Mouse (Mus musculus): ENCODE data around the gene Ppp1r12a.

Ppp1r12a gene

GRCm38 (mm10) chr10:108182386-108182785 lies 20.4 kb downstream of the Ppp1r12a start:
- Histone ChIP-seq H3K4me1 (replicated peaks; ENCODE audit: low read depth, low read length) (peaks cover 38% of the 10 kb centered on the region), H3K4me3 (replicated peaks; ENCODE audit: low read length) (no peak overlapping the region), H3K27me3 (ENCODE audit: insufficient read depth, low read length) (no peaks in the 10 kb centered on the region), H3K36me3 (ENCODE audit: insufficient read depth, low read length) (no peaks in the 10 kb centered on the region), H3K9me3 (ENCODE audit: low read length) (no peaks in the 10 kb centered on the region)
- TF ChIP-seq NANOG (IDR thresholded peaks at IDR 0.05; ENCODE audit: borderline replicate concordance, low read length) (no peak), POU5F1 (IDR thresholded peaks at IDR 0.05; ENCODE audit: borderline replicate concordance, low read length) (no peak), CTCF (conservative IDR thresholded peaks at IDR 0.05; ENCODE audit: low read length) (no peak)

DNA sequence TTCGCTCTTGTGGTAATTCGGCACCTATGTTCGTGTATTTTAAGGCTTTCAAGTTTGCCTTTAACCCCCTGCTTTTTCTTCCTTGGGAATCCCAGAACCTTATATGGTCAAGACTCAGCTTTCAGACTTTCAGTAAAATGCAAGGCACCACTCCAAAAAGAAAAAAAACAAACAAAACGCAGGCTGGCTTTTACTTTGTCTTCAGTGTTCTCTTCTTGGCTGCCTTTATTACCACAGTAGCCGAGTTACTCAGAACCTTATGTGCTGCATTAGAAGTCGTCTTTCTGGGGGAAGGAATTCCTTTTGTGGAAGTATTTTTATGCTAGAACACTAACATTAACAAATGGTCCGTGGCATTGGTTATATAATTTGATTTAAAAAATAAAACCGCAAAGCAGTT lies 22.8 kb downstream of the Ppp1r12a start:
- Histone ChIP-seq H3K9me3 (ENCODE audit: low read length) (no peaks in the 10 kb centered on the region), H3K36me3 (ENCODE audit: insufficient read depth, low read length) (peaks cover 3% of the 10 kb centered on the region; the same call in 1 of the 2 replicates), H3K4me1 (replicated peaks; ENCODE audit: low read depth, low read length) (peaks cover 38% of the 10 kb centered on the region), H3K4me3 (replicated peaks; ENCODE audit: low read length) (no peak overlapping the region), H3K27me3 (ENCODE audit: insufficient read depth, low read length) (no peaks in the 10 kb centered on the region)
- TF ChIP-seq CTCF (conservative IDR thresholded peaks at IDR 0.05; ENCODE audit: low read length) (no peak), NANOG (IDR thresholded peaks at IDR 0.05; ENCODE audit: borderline replicate concordance, low read length) (no peak)

DNA sequence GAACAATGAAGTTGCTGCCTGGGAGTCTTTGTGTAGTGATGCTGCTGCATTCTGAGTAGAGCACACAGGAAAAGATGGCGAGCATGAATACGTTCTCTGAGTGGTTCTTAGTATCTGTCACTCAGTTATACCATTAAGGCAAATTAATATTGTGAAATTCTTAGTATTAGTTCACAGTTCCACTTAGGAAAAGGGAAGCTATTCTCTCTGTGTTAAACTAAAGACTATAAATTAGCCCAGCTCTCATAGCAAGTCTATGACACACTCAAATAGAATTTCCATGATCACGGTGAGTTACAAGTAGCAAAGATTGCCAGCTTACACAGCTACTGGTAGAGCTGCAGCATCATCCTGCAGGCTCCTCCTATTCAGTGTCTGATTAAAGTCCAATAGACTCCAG lies 23.3 kb downstream of the Ppp1r12a start:
- H3K4me3 ChIP-seq (replicated peaks; ENCODE audit: low read length): no peak overlapping the region
- TF ChIP-seq CTCF (conservative IDR thresholded peaks at IDR 0.05; ENCODE audit: low read length): no peak
- no peak for TF ChIP-seq POU5F1 (IDR thresholded peaks at IDR 0.05; ENCODE audit: borderline replicate concordance, low read length)
- TF ChIP-seq NANOG (IDR thresholded peaks at IDR 0.05; ENCODE audit: borderline replicate concordance, low read length): no peak

DNA sequence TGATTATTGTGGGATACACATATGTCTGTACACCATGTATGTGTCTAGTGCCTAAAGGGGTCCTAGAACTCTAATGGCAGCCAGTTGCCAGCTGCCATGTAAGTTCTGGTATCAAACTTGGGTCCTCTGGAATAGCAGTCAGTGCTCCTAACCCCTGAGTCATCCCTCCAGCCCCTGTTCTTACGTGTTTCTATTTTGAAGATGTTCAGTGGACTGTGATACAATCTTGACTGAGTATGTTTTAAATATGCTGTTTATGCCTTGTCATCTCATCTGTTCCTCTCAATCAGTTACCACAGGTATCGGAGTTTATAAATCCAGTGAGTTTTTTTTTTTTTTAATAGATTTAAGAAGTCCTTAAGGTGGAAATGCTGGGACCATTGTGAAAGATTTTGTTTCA lies 27.3 kb downstream of the Ppp1r12a start:
- Histone ChIP-seq H3K4me1 (replicated peaks; ENCODE audit: low read depth, low read length) (peaks cover 13% of the 10 kb centered on the region; the same call in 1 of the 2 replicates), H3K9me3 (ENCODE audit: low read length) (no peaks in the 10 kb centered on the region)

More for the DNA sequence above, 23.3 kb downstream of the Ppp1r12a start:
- no peaks in the 10 kb centered on the region for H3K9me3 ChIP-seq (ENCODE audit: low read length)
- H3K36me3 ChIP-seq (ENCODE audit: insufficient read depth, low read length): peaks cover 3% of the 10 kb centered on the region; the same call in 1 of the 2 replicates
- peaks cover 38% of the 10 kb centered on the region for H3K4me1 ChIP-seq (replicated peaks; ENCODE audit: low read depth, low read length)
- H3K27me3 ChIP-seq (ENCODE audit: insufficient read depth, low read length): no peaks in the 10 kb centered on the region

DNA sequence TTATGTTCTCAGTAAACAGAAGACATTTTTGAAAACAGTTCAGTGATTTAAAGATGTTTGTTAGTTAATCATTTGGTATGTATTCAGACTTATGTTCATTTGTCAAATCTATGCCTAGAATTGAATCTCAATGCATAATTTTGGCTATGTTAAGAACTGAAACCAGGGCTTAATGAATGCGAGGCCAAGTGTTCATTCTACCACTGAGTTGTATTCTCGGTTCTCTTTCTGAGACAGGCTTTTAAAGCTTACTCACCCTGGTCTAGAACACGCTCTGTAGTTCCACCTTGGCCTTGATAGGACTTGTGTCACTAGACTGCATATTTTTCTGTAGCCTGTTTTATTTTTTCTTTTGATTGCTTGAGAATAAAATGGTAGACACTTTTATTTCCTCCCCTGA lies 28.0 kb downstream of the Ppp1r12a start:
- H3K27me3 ChIP-seq (ENCODE audit: insufficient read depth, low read length): no peaks in the 10 kb centered on the region
- H3K4me3 ChIP-seq (replicated peaks; ENCODE audit: low read length): no peak overlapping the region
- H3K9me3 ChIP-seq (ENCODE audit: low read length): no peaks in the 10 kb centered on the region
- peaks cover 11% of the 10 kb centered on the region for H3K4me1 ChIP-seq (replicated peaks; ENCODE audit: low read depth, low read length)
- peaks cover 3% of the 10 kb centered on the region; the same call in 1 of the 2 replicates for H3K36me3 ChIP-seq (ENCODE audit: insufficient read depth, low read length)
- TF ChIP-seq NANOG (IDR thresholded peaks at IDR 0.05; ENCODE audit: borderline replicate concordance, low read length) (no peak), CTCF (conservative IDR thresholded peaks at IDR 0.05; ENCODE audit: low read length) (no peak), POU5F1 (IDR thresholded peaks at IDR 0.05; ENCODE audit: borderline replicate concordance, low read length) (no peak)

More for the DNA sequence above, 27.3 kb downstream of the Ppp1r12a start:
- Histone ChIP-seq H3K36me3 (ENCODE audit: insufficient read depth, low read length) (peaks cover 3% of the 10 kb centered on the region; the same call in 1 of the 2 replicates), H3K27me3 (ENCODE audit: insufficient read depth, low read length) (no peaks in the 10 kb centered on the region), H3K4me3 (replicated peaks; ENCODE audit: low read length) (no peak overlapping the region)
- no peak for TF ChIP-seq NANOG (IDR thresholded peaks at IDR 0.05; ENCODE audit: borderline replicate concordance, low read length)
- no peak for TF ChIP-seq POU5F1 (IDR thresholded peaks at IDR 0.05; ENCODE audit: borderline replicate concordance, low read length)

DNA sequence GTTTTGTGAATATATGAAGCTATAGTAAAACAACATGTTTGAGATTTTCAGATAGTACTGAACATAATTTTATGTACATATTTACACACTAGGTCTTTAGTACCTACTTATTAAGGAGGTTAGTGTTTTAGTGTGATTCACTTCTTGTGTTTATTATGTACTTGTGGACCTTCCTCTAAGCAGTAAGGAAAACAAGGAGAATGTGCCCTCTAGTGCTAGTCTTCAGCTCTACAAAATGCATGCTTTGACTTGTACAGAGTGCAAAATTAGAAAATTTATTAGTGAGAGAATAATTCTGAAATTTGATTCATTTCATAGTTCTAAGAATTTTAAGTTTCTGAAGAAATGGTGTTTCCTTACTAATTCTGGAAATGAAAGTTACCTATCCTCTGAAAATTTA lies 28.6 kb downstream of the Ppp1r12a start:
- Histone ChIP-seq H3K9me3 (ENCODE audit: low read length) (no peaks in the 10 kb centered on the region), H3K4me3 (replicated peaks; ENCODE audit: low read length) (no peak overlapping the region), H3K36me3 (ENCODE audit: insufficient read depth, low read length) (peaks cover 3% of the 10 kb centered on the region; the same call in 1 of the 2 replicates), H3K27me3 (ENCODE audit: insufficient read depth, low read length) (no peaks in the 10 kb centered on the region), H3K4me1 (replicated peaks; ENCODE audit: low read depth, low read length) (peaks cover 10% of the 10 kb centered on the region)
- no peak for TF ChIP-seq POU5F1 (IDR thresholded peaks at IDR 0.05; ENCODE audit: borderline replicate concordance, low read length)
- TF ChIP-seq CTCF (conservative IDR thresholded peaks at IDR 0.05; ENCODE audit: low read length): no peak
- TF ChIP-seq NANOG (IDR thresholded peaks at IDR 0.05; ENCODE audit: borderline replicate concordance, low read length): no peak

GRCm38 (mm10) chr10:108191381-108191787 lies 29.4 kb downstream of the Ppp1r12a start:
- H3K4me3 ChIP-seq (replicated peaks; ENCODE audit: low read length): no peak overlapping the region
- TF ChIP-seq NANOG (IDR thresholded peaks at IDR 0.05; ENCODE audit: borderline replicate concordance, low read length) (no peak), POU5F1 (IDR thresholded peaks at IDR 0.05; ENCODE audit: borderline replicate concordance, low read length) (no peak), CTCF (conservative IDR thresholded peaks at IDR 0.05; ENCODE audit: low read length) (no peak)

GRCm38 (mm10) chr10:108192306-108192705 lies 30.3 kb downstream of the Ppp1r12a start:
- Histone ChIP-seq H3K9me3 (ENCODE audit: low read length) (no peaks in the 10 kb centered on the region), H3K36me3 (ENCODE audit: insufficient read depth, low read length) (peaks cover 6% of the 10 kb centered on the region), H3K4me1 (replicated peaks; ENCODE audit: low read depth, low read length) (peaks cover 10% of the 10 kb centered on the region), H3K4me3 (replicated peaks; ENCODE audit: low read length) (no peak overlapping the region), H3K27me3 (ENCODE audit: insufficient read depth, low read length) (no peaks in the 10 kb centered on the region)
- TF ChIP-seq CTCF (conservative IDR thresholded peaks at IDR 0.05; ENCODE audit: low read length): no peak

More at GRCm38 (mm10) chr10:108191381-108191787, 29.4 kb downstream of the Ppp1r12a start:
- peaks cover 4% of the 10 kb centered on the region for H3K36me3 ChIP-seq (ENCODE audit: insufficient read depth, low read length)
- H3K9me3 ChIP-seq (ENCODE audit: low read length): no peaks in the 10 kb centered on the region
- no peaks in the 10 kb centered on the region for H3K27me3 ChIP-seq (ENCODE audit: insufficient read depth, low read length)
- peaks cover 10% of the 10 kb centered on the region for H3K4me1 ChIP-seq (replicated peaks; ENCODE audit: low read depth, low read length)

DNA sequence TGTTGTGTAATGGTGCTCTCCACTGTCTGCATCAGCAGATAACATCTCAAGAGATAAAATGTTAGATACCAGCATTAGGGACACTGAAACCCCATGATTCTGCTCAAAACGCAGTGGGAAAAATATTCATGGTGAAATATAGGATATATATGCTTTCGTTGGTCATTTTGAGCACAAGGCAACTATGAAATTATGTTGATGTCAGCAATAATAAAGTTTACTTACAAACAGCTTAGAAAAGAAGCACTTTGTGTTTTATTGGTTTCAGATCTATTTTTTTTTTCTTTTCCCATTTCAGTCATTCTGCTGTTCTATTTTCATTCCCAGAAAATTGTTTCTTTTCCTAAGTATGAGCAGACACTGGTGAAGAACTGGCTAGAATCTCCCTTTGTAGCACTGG lies 34.1 kb downstream of the Ppp1r12a start:
- TF ChIP-seq POU5F1 (IDR thresholded peaks at IDR 0.05; ENCODE audit: borderline replicate concordance, low read length) (no peak), CTCF (conservative IDR thresholded peaks at IDR 0.05; ENCODE audit: low read length) (no peak), NANOG (IDR thresholded peaks at IDR 0.05; ENCODE audit: borderline replicate concordance, low read length) (no peak)
- H3K4me1 ChIP-seq (replicated peaks; ENCODE audit: low read depth, low read length): peaks cover 10% of the 10 kb centered on the region
- peaks cover 19% of the 10 kb centered on the region for H3K36me3 ChIP-seq (ENCODE audit: insufficient read depth, low read length)
- H3K4me3 ChIP-seq (replicated peaks; ENCODE audit: low read length): no peak overlapping the region
- H3K9me3 ChIP-seq (ENCODE audit: low read length): no peaks in the 10 kb centered on the region
- H3K27me3 ChIP-seq (ENCODE audit: insufficient read depth, low read length): no peaks in the 10 kb centered on the region

All from E14TG2a.4 (cell line).